Mouse (Mus musculus) ovary, postnatal 36 days (tissue): ENCODE data around the gene Fasl.

ENCODE experiments used
- DNase-seq: peaks from one replicate; pipeline ENCODE4 v3.0.0; 2022; ENCODE audit warnings: low spot score, mixed read lengths

Fasl gene

DNA sequence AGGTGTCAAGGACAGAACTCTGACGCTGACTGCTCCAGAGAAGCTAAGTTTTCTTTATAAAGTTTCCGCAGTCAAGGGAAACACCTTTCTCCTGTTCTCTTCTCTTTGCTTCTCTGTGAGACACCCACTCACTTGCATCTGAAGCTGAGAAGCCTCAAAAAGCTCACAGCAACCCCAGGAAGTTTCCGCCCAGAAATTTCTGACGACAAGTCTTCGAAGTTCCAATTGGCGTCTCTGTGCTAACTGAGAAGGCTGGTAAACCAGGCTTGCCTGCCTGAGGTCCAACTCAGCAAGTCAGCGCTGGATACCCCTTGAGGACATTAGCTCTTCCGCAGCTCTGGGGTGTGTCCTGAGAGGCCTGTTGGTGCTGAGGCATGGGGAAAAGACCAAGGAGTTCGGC, at the start of gene Fasl:
Fasl (minus strand) TSS at position 157 of the 400 bp plus-strand sequence.
- no peak for DNase-seq

DNA sequence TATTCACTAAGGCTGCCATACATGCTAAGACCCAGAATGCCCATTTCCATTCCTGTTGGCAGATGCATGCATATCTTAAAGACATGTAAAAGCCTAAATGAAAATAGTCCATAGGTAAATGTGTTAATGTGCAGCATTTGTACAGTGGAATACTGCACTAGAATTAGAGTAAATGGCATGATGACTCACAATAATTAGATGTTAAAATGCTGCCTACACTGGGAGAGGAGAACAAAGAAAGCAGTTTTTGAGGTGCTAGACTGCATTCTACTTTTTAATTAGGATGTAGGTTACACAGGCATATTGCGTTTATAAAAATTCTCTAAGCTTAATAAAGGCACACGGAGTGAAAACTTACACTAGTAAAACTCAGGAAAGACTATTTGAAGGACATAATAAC, 38.4 kb upstream of the Fasl start:
- no peak for DNase-seq

DNA sequence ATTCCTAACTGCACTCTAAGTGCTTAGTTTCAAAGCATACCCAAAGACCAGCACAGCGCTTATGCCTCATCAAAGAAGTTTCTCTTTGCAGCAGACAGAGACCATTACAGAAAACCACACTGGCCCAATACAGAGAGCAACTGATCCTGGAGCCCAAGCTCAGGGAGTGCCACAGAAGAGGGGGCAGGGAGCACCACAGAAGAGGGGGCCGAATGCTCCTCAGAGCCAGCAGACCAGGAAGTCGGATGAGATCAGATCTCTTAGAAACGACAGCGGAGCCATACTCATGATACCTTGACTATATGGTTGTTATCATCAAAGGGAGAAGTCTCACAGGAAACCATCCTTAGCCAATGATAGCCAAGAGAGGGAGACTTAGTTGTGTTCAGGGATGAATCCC, 21.1 kb upstream of the Fasl start:
- no peak for DNase-seq

DNA sequence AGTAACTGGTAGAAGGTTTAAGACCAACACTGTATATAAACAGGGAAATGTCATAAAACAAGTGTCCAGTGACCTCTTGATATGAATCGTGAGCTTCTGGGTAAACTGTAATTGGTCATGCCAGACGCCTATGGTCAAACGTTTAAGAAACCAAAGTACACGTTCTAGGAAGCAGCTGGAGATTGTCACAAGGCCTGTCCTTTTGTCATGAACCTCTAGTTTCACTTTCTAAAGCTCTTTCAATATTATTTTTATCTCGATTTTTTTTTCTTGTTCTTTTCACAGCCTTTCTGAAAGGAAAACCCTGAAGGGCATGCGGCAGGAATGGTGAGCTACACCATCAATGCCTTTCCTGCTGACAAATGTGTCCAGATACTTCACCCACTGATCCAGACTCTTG, 20.7 kb upstream of the Fasl start:
- DNase-seq: no peak

DNA sequence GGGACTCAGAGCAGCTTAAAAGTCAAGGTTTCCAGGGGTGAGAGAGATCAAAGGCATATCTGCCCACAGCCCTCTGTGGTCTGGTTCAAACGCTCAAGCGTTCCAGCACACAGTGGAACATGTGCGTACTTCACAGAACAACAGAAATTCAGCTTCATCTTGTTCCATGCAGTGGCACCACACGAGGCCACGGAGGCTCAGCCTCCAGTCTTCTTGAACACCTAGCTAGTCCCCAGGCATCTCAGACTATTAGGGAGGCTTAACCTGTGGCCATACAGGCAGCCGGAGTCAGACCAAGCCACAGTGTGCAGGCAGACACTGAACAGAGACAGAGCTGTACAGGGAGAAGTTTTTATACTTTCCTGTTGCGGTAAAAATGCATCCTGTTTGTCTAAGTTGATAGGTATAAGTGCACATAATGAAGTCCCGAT, 16.3 kb upstream of the Fasl start:
- no peak for DNase-seq

DNA sequence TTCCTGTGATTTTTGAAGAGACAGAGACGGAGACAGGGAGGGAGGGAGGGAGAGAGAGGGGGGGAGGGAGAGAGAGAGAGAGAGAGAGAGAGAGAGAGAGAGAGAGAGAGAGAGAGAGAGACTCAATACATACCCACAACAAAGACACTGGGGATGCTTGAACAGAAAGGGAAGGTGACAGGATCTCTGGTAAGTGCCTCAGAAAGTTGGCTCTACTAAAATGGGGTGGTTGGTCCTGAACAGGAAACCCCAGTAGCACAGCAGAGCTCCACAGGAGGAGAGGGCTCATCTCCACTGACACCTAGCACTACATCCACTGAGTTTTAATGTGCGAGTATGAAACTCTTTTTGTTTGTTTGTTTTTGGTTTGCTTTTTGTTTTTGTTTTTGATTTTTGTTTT, 13.0 kb upstream of the Fasl start:
- no peak for DNase-seq

DNA sequence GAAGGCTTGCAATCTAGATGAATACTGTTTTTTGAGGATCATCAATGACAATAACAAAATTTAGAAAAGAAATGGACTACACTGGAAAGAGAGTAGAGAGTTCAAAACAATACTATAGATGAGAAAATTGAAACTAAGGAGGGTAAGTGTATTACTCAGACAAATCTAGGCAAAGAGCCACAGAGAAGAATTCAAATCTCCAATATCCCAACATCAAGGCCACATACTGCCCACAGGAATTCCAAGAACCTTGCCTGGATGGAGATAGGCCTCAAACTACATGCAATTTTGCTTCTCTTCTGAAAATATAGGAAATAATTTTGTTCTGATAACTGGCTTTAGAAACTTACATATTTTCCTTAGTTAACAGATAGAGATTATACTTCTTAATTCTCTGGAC, 12.0 kb upstream of the Fasl start:
- DNase-seq: no peak

DNA sequence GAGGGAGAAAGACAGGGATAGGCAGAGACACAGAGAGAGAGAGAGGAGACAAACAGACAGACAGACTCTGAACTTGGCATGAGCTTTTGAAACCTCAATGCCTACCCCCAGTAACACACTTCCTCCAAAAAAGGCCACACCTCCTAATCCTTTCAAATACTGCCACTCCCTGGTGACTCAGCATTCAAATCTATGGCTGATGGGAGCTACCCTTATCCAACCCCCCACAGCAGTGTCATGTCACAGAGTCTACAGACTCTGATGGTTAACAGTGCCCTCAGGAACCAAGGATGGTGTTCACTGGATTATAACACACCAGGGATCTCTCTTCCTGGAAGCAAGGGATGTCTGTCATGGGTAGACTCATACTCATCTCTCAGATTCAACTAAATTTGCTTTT, 11.5 kb upstream of the Fasl start:
- no peak for DNase-seq

DNA sequence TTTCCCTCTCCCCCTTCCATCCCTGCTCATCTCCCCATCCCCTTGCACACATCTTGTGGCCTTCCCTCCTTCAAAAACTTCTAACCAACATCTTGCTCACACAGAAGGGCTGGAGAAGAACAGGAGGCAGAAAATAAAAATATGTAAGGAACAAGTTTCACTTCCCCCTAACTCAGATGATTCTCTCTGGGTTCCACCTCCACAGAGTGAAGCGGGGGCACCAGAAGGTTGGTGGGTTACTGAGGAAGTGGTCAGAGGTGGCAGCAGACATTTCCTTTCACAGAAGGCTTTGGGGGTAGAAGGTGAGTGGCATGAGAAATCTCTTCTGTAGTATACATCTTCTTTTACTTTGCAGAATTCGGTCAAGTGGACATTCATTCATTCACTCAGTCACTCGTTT, 10.6 kb upstream of the Fasl start:
- no peak for DNase-seq

DNA sequence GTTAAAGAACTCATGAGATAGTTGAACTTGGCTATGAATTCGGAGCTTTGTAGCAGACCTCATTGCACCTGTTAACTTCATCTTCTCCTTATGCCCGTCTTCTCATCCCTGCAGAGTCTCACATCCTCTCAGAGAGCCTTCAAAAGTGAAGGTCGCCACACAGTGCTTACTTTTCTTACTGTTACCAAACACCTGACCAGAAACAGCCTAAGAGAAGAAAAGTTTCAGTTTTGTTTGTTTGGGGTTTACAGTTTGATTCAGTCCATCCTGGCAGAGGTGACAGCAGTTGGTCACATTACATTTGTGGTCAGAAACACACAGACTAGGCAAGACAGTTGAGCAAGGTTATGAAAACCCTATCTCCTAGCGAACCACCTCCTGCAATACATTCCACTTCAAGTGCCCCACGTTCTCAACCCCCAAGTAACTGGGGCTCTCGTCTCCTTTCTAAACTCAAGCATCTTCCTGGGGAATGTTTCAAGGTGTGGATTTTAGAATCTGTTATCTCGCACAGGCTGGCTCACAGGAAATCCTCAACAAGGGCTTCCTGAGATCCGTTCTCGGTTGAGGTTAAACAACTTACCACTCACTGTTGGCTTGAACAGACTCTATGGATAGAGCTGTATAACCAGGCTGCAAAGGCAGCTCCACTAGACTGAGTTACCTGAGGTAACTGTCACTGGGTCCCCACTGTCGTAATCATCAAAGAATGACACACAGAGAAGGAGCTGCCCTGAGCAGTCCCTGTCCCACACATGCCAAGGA, 6.3 kb upstream of the Fasl start:
- no peak for DNase-seq

DNA sequence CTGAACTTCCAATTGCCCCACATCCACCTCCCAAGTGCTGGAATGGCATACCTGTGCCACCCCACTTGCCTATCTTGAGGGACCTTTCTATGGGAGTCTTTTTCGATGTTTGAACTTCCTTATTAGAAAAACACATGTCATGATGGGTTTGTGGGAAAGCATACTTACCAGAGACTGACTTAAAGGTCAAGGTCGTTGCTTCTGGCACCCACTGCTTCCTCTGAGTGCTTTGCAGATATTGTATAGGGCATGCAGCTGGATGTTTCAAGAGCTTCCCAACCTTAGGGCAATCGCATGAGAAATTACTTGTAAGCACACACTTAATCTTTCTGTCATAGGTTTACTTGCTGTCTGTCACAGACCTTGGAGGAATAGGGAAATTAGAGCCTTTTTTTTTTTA, 5.0 kb upstream of the Fasl start:
- DNase-seq: no peak

DNA sequence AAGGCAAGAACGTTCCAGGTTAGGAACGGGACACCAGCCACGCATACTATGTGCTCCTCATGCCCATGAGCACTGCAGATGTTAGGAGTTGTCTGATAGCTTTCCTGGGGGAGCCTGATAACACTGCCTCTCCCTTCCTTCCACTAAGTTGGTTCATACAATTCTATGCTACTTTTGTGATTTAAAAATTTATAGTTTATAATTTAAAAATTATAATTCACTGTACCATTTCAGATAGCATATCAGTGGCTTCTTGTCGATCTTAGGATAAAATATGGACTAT, 4.3 kb upstream of the Fasl start:
- DNase-seq: no peak

DNA sequence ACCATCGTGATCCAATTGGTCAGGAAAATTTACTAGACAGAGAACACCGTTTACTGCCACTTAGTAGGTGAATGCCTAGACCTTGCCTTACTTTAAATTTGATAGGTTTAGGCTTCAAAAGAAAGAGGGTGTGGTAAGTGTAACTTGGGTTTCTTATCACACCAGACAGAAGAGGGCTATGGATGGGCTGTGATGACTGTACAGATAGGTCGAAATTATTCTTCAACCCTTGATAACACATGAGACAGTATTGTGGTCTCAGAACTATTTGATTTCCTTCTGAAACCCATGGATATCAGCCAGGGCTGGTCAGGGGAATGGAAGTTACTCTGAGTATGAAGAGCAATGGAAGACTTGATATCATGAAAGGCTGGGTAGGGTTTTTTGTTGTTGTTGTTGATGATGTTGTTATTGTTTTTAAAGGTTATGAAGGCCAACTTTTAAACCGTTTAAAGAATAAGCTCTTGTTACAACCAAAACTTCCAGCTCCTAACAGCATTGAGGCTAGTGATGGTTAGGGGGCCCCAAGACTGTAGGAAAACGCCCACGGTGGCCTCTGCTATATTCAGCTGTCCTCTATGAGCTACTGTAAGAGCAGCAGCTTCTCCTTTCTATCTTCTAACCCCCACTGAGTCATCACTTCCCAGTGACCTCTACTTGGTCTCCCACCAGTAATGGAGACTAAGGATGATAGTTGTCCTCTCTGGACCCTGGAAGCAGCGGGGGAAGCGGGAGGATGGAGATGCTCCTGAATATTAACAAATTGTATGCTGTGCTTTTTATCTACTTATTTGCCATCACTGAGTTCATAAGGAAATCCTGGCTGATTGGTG, 3.8 kb upstream of the Fasl start:
- DNase-seq: no peak

DNA sequence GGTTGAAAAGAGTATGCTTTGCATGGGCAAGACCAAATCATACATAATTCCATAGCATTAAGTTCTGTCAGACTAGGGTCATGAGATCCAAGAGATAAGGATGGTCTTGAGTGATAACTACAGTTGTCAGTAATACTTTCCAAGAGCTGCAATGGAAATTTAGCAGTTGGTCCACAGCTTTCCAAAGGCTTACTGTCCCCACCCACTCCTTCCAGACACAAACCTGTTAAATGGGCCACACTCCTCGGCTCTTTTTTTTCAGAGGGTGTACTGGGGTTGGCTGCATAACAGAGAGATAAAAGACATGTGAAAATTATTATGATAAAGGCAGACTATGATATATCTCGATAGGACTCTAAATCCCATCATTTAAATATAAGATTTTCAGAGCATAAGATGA, 5.6 kb downstream of the Fasl start:
- DNase-seq: no peak

DNA sequence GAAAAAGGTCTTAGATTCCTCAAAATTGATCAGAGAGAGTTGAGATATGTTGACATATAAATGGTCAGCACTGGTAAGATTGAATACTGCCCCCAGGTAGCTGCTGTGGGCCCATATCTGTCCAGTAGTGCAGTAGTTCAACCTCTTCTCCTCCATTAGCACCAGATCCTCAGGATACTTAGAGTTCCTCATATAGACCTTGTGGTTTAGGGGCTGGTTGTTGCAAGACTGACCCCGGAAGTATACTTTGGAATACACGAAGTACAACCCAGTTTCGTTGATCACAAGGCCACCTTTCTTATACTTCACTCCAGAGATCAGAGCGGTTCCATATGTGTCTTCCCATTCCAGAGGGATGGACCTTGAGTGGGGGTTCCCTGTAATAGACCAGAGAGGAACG, 6.7 kb downstream of the Fasl start:
- no peak for DNase-seq

DNA sequence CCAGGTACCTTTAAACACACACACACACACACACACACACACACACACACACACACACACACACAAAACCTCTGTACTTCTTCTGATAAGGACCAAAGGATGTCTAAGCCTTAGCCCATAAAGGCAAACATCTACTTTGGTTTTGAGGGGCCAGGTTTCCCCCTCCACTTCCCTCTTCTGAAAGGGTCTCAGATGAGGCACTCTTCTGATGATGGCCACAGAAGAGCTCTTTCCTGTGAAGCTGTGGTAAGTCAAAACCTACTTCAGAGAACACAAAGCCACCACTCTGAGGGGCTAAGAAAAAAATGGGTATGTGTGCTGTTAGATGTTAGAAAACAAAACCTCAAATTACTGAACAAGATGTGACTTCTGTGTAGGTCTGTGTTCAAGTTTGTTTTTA, 9.2 kb downstream of the Fasl start:
- DNase-seq: no peak

DNA sequence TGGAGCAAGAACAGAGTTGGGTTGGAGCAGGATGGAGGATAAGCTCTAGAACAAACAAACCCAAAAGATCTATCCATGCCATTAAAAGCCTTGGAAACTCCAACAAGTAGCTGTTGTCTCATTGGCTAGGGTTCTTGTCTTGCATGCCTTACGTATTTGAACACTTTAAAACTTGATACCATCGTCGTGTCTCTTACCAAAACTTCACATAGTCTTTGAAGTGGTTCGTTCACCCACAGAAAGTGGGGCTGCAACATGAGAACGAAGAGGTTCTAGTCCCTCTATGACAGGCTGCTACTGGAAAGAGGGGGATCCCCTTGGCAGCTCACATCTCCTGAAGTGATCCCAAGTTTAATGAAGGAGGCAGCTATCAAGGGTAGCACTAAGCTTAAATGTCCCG, 13.1 kb downstream of the Fasl start:
- DNase-seq: no peak

DNA sequence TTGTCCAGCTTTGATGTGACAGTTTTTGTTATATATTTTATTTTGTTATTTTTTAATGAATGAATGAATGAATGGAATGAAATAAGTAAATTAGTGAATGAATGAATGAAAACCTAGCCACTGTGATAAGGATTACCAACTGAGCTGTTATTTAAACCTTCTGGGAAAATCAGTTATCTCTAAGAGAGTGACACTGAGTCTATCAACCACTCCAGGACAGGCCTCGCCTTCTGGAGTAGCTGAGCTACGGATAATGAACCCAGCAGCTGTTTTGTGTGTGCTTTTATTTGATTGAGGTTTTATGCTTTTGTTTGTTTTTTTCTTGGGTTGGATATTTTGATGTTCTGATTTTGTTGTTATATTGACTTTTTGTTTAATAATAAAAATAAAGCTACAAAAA, 17.0 kb downstream of the Fasl start:
- DNase-seq: no peak

DNA sequence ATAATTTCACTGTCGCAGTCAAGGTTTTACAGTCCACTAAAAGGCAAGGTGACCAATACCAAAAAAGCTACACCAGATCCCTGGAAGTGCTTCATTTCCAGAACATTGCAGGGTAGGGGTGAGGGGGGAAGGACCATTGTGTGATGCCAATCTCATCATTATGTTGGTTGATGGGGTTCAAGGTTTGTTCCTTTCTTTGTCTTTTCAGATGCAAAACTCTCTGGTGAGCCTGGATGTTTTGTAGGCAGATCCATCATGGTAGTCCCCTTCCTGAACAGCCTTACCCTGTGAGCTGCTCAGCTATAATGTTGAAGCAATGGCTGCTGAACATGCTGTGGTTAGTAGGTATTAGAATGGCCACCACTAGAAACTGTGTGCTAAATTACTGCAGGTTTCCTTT, 19.0 kb downstream of the Fasl start:
- no peak for DNase-seq

DNA sequence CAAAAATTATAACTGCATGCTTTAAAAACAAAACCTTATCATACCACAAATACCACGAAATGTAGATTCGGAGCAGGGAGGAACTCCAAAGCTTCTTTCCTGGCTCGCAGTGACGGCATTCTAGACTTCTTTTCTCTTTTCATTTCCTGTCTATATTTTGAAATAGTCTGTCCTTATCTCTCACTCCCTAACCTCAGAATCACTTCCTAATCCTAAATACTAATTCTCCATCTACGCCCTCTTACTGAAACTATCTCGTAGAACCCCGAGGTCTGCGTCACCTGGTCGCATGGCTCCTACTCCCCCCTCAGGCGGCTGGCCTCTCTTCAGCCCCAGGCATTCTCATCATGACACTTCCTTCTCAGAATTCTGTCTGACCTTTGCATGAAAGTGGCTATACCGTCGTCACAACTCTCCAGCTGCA, 21.2 kb downstream of the Fasl start:
- no peak for DNase-seq

DNA sequence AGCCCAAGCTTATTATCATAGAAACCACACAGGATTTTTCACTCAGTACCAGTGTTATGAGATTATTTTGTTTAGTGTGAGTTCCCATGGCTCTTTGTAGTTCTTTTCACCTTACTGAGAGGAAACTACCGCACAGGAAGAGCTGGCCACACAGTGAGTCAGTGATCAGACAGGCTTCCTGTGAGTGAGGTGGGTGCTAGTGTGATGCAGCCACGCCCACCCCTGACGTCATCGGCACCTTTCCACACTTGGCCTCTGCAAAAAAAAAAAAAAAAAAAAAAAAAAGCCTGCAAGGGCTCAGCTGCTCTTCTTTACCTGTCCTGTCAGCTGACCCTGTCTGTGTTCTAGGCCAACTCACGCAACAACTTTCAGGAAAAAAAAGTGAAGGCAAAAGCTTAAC, 21.6 kb downstream of the Fasl start:
- DNase-seq: no peak

DNA sequence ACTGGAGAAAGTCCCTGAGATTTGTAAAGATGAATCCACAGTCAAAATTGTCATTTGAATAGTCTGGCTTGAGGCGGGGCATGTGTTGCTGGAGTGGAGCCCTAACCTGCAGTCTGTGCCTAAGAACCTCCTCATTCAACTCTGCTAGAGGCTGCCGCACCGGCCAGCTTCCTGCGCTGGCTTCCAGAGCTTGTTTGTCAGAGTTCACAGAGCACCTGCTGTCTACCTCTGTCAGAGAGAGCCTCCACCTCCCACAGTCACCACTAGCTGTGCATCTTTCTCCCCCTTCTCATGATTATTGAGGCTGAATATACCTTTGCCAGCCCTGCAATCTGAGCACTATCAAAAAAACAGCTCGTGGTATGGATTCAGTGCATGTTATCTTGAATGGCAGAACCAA, 22.4 kb downstream of the Fasl start:
- no peak for DNase-seq

DNA sequence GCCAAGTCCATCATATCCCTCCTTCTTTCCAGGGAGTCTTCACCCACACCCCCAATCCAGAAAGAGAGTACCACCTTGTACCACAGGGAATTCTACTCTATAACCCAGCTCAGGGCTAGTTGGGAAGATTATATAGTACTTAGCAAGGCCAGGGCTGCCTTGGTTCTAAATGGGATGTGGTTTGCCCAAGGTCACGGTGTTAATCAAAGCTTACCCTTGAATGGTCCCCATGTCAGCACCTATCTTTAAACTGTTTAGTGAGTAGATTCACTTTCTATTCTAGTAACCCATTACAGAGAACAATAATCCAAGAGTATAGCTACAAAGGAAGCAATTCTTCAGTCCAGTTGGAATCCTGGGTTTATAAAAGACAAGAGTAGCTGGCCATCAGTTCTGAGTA, 23.3 kb downstream of the Fasl start:
- no peak for DNase-seq

DNA sequence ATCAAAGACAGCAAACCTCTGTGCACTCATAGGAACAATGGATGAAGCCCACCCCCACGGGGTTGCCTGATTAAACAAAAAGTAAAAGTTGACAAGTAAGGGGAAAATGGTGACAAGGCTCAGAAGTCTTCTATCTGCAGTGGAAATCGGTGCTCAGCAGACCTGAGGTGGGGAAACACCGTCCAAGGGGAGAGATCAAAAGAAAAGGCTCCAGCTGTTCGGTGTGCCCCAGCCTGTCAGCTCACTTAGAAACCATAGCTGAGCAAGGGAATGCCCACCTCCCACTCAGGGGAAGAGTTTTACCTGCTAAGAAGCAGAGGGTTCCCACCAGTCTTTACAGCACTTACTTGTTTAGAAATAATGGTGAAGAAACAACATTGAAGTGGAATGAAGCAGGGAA, 26.7 kb downstream of the Fasl start:
- no peak for DNase-seq
